Mouse (Mus musculus): Measurements from ENCODE around the gene Uqcrfs1.

Gene Uqcrfs1

DNA sequence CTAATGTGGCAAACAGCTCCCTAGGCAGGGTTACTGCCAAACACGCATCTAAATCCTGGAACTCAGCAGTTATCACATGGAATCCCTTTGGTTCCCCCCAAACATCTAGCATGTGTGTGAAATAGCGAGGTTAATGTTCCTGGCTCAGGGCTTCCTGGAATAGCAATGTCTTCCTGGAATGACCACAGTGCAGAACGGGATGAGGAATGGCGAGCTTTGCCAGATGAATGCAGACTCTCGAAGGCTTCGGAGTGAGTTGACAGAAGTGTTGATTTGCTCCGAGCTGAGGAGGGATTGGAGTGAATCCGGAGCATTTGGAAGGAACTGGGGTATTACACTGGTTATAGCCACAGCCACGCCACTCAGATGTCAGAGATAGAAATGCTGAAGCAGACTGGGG, 21.2 kb downstream of the Uqcrfs1 start:
- no peaks in the 10 kb centered on the region for H3K9me3 ChIP-seq (ENCODE audit: low read length)
- TF ChIP-seq NANOG (IDR thresholded peaks at IDR 0.05; ENCODE audit: borderline replicate concordance, low read length): no peak
- no peak for TF ChIP-seq CTCF (conservative IDR thresholded peaks at IDR 0.05; ENCODE audit: low read length)
- H3K36me3 ChIP-seq (ENCODE audit: insufficient read depth, low read length): no peaks in the 10 kb centered on the region
- no peak overlapping the region for H3K4me3 ChIP-seq (replicated peaks; ENCODE audit: low read length)
- H3K27me3 ChIP-seq (ENCODE audit: insufficient read depth, low read length): no peaks in the 10 kb centered on the region; the same call in 1 of the 2 replicates
- H3K4me1 ChIP-seq (replicated peaks; ENCODE audit: low read depth, low read length): no peaks in the 10 kb centered on the region

DNA sequence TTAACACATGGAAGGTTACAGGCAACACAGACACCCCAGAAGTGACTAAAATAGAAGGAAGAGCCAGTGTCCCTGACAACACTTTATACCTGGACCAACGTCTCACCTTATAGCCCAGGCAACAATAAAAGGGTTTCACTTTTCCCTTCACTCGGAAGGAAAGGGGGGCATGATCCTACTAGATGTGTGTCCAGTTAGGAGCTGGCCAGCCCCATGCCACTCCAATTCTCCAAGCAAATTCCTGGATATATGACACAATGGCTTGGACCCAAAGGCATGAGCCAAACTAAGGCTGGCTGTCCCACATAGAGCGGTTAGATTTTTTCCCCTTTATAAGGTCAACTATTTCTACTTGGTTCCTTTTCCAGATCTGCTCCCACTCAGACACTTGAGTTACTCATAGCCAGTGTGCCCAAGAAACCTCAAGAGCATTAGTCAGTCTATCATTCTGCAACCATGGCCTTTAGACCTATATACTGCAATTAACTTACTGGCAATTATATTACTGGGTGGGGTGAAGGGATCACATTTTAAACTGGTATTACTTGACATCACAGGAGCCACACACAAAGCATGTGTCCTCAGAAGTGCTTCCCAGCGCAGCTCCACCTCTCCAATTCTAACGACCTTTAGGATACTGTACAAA, 21.8 kb downstream of the Uqcrfs1 start:
- Histone ChIP-seq H3K4me3 (replicated peaks; ENCODE audit: low read length) (no peak overlapping the region), H3K27me3 (ENCODE audit: insufficient read depth, low read length) (no peaks in the 10 kb centered on the region; the same call in 1 of the 2 replicates), H3K9me3 (ENCODE audit: low read length) (no peaks in the 10 kb centered on the region), H3K36me3 (ENCODE audit: insufficient read depth, low read length) (no peaks in the 10 kb centered on the region), H3K4me1 (replicated peaks; ENCODE audit: low read depth, low read length) (no peaks in the 10 kb centered on the region)
- TF ChIP-seq NANOG (IDR thresholded peaks at IDR 0.05; ENCODE audit: borderline replicate concordance, low read length) (no peak), POU5F1 (IDR thresholded peaks at IDR 0.05; ENCODE audit: borderline replicate concordance, low read length) (no peak), CTCF (conservative IDR thresholded peaks at IDR 0.05; ENCODE audit: low read length) (no peak)

DNA sequence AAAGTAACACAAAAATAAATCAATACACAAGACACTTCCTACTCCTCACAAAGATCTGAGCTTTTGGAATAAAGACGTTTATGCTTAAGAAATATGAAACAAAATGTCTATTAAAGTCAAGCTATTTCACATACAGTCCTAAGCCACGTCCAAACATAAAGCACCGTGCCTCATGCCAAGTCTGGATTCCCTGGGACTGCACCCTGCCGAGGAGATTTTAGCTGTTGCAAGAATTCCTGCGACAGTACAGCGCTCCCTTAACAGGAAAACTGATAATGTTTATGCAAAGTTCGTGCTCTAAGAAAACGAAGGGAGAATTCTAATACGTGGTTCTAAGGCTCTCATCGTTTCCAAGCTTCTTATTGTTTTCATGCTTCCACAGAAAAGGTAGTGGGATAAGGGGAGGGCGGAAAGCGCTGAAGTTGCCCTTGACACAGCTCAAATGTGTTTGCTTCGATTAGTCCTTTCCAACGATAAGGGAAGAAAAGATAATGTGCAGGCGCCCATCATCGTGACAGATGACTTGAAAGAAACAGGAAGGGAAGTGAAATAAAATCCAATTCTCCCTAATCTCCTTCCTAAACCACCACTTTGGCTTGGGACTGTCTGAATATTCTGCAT, 23.8 kb downstream of the Uqcrfs1 start:
- Histone ChIP-seq H3K9me3 (ENCODE audit: low read length) (no peaks in the 10 kb centered on the region), H3K4me1 (replicated peaks; ENCODE audit: low read depth, low read length) (no peaks in the 10 kb centered on the region), H3K27me3 (ENCODE audit: insufficient read depth, low read length) (no peaks in the 10 kb centered on the region; the same call in 1 of the 2 replicates), H3K4me3 (replicated peaks; ENCODE audit: low read length) (no peak overlapping the region), H3K36me3 (ENCODE audit: insufficient read depth, low read length) (no peaks in the 10 kb centered on the region)
- TF ChIP-seq POU5F1 (IDR thresholded peaks at IDR 0.05; ENCODE audit: borderline replicate concordance, low read length) (no peak), CTCF (conservative IDR thresholded peaks at IDR 0.05; ENCODE audit: low read length) (no peak), NANOG (IDR thresholded peaks at IDR 0.05; ENCODE audit: borderline replicate concordance, low read length) (no peak)

DNA sequence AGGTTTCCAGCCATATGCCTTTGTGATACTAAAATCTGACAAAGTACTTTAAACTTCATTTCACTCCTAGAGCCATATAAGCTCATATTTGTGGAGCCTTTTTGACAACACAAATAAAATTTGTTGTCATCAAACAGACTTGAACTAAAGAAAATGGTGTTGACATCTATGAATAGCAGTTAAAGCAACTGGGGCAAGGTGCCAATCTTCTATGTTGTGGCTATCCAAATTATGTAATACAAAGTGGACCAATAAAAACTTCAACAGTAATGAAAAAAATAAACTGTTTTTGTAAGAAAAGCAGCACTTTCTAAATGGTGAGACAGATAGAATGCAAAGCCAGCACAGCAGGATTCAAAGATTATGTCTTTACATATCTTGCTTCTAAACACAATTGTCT, 27.0 kb downstream of the Uqcrfs1 start:
- no peak for TF ChIP-seq NANOG (IDR thresholded peaks at IDR 0.05; ENCODE audit: borderline replicate concordance, low read length)
- TF ChIP-seq POU5F1 (IDR thresholded peaks at IDR 0.05; ENCODE audit: borderline replicate concordance, low read length): no peak
- TF ChIP-seq CTCF (conservative IDR thresholded peaks at IDR 0.05; ENCODE audit: low read length): no peak
- Histone ChIP-seq H3K4me1 (replicated peaks; ENCODE audit: low read depth, low read length) (no peaks in the 10 kb centered on the region), H3K36me3 (ENCODE audit: insufficient read depth, low read length) (no peaks in the 10 kb centered on the region), H3K27me3 (ENCODE audit: insufficient read depth, low read length) (no peaks in the 10 kb centered on the region), H3K9me3 (ENCODE audit: low read length) (no peaks in the 10 kb centered on the region), H3K4me3 (replicated peaks; ENCODE audit: low read length) (no peak overlapping the region)

DNA sequence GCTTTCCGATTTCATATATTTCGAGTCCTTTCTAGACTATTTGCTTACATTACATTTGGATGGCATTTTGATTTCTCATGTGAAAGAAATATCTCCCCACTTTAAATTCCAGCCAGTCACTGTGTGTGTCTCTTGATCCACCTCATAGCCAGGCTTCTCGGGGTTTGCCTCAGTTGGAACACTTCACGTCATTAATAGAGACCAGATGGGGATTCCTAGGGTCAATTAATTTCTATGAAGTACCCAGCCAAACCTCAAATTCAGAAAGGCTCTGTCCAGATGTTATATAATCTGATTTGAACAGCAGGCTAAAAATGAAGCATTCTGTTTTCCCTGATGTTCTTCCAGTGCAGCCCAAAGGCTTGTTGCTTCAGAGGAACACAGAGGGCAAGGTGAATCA, 37.5 kb downstream of the Uqcrfs1 start:
- Histone ChIP-seq H3K4me1 (replicated peaks; ENCODE audit: low read depth, low read length) (no peaks in the 10 kb centered on the region), H3K9me3 (ENCODE audit: low read length) (no peaks in the 10 kb centered on the region), H3K36me3 (ENCODE audit: insufficient read depth, low read length) (no peaks in the 10 kb centered on the region), H3K27me3 (ENCODE audit: insufficient read depth, low read length) (no peaks in the 10 kb centered on the region), H3K4me3 (replicated peaks; ENCODE audit: low read length) (no peak overlapping the region)
- TF ChIP-seq CTCF (conservative IDR thresholded peaks at IDR 0.05; ENCODE audit: low read length) (no peak), POU5F1 (IDR thresholded peaks at IDR 0.05; ENCODE audit: borderline replicate concordance, low read length) (no peak), NANOG (IDR thresholded peaks at IDR 0.05; ENCODE audit: borderline replicate concordance, low read length) (no peak)

DNA sequence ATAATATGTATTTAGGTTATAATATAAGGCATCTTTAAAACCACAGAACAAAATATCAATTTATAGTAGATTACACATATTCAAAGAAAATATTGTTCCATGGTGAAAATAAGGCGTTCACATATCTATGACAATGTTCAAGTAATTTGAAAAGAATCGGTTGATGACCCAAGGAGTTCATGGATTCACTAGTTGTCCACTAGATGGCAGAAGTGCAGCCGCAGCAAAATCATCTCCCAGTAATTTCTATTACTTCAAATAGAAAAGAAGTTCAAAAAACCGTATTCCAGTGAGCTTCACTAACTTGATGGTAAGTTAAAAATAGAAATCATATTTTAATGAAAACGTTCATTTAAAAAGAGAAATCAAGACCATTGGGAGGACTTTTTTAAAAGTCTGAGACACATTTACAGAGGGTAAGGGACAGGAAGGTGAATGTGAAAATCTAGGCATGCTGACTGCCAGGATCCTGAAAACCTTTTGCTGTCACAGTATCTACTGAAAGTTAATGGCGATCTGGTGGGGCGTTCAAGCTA, 43.2 kb downstream of the Uqcrfs1 start:
- no peaks in the 10 kb centered on the region for H3K9me3 ChIP-seq (ENCODE audit: low read length)
- TF ChIP-seq POU5F1 (IDR thresholded peaks at IDR 0.05; ENCODE audit: borderline replicate concordance, low read length): no peak
- TF ChIP-seq CTCF (conservative IDR thresholded peaks at IDR 0.05; ENCODE audit: low read length): peak; percentile 65
- TF ChIP-seq NANOG (IDR thresholded peaks at IDR 0.05; ENCODE audit: borderline replicate concordance, low read length): no peak
- no peaks in the 10 kb centered on the region for H3K27me3 ChIP-seq (ENCODE audit: insufficient read depth, low read length)
- no peak overlapping the region for H3K4me3 ChIP-seq (replicated peaks; ENCODE audit: low read length)
- H3K36me3 ChIP-seq (ENCODE audit: insufficient read depth, low read length): no peaks in the 10 kb centered on the region
- H3K4me1 ChIP-seq (replicated peaks; ENCODE audit: low read depth, low read length): no peaks in the 10 kb centered on the region
